Mouse (Mus musculus) spleen, postnatal 14 days (tissue): ENCODE measurements around the gene Jdp2.

Source experiments
- DNase-seq, 2 experiments: peaks; one replicate each; pipeline ENCODE4 v3.0.0; 2021 to 2022; ENCODE audit warnings: low spot score in 2 of 2

The Jdp2 gene

DNA sequence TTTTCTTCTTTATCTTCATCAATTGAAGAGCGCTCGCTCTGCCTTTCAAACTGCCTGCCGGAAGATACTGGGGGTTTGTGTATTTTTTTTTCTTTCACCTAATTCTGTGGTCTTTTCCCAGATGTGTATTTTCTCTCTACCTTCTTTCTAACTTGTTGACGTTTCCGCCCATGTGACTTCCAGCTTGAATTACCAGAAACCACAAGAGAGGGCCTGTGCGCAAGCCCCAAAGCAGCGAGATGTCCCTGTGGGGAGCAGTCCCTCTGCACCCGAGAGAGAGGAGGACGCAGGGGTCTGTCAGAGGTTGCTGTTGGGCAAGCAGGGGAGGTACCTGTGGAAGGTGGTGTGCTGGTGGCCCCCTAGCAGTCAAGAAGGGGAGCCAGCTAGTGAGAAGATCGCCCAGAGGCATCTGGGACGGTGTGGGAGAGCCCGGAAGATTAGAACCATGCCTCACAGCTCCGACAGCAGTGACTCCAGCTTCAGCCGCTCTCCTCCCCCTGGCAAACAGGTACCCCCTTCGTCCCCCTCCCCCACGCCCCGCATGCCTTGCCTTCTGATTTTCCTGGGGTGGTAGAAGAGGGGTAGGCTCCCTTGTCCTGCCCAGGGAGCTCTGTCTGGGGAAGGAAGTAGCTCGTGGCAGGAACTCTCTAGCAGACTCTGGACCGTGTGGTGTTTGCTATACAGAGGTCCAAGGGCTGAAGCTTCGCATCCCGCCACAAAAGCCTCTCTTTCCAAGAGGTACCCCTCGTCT lies 87.8 kb downstream of the Jdp2 start, which contains the start of gene Batf:
Gene Batf (plus strand): TSS at position 204 of the 751 bp plus-strand sequence.
- peak; percentile 20 to 28 for DNase-seq

DNA sequence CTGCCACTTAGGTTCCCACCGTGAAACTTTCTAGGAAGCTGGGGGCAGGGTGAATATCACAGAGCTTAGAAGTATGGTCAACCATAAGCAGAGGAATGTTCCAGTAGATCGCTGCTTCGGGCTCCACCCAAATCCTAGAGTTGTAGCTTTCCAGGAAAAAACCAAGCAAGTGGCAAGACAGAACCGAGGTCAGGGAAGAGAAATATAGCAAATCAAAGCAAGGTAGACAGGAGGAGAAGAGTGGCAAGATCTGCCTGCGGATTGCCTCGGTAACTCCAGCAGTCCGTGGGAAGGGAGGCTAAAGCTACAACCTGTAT lies 88.3 kb downstream of the Jdp2 start:
- no peak for DNase-seq

DNA sequence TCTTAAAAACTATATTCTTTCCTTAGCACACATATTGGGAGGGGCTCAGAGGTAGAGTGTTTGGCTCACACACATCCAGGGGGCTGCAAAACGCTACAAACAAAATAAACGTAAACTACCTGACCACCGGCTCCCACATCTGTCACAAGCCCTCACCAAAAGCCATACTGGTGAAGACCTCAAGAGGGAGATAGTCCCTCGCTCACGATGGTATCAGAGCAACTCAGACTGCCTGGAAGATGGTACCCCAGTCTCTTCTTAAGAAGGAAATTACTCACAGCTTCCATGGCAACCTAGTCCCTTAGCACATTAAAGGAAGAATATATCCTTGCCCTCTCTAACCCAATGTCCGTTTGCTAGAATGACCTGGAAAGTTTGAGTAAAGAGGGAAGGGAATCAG lies 89.0 kb downstream of the Jdp2 start:
- no peak for DNase-seq
